Mouse (Mus musculus): ENCODE data around the gene Lrrc4.

DNA sequence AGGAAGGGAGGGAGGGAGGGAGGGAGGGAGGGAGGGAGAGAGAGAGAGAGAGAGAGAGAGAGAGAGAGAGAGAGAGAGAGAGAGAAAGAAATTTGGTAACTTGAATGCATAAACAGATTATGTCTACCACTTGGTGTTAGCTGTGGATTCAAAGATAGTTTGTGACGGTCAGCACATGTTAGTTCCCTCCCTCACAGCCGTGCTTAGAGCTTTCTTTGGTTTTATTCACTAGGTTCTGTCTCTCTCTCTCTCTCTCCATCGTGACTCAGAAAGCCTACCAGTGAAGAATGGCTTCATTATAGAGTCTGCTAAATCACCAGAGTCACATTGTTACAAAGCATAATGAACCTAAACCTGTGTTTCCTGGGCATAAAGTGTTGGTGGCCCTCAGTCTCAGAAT, 146.5 kb downstream of the Lrrc4 start:
- TF ChIP-seq CTCF (IDR thresholded peaks at IDR 0.05; ENCODE audit: low read depth, low read length) (no peak), POLR2A (IDR thresholded peaks at IDR 0.05; ENCODE audit: insufficient read depth, low read length) (no peak)

All from ES-Bruce4 (cell line).